In the genomic region with DNA sequence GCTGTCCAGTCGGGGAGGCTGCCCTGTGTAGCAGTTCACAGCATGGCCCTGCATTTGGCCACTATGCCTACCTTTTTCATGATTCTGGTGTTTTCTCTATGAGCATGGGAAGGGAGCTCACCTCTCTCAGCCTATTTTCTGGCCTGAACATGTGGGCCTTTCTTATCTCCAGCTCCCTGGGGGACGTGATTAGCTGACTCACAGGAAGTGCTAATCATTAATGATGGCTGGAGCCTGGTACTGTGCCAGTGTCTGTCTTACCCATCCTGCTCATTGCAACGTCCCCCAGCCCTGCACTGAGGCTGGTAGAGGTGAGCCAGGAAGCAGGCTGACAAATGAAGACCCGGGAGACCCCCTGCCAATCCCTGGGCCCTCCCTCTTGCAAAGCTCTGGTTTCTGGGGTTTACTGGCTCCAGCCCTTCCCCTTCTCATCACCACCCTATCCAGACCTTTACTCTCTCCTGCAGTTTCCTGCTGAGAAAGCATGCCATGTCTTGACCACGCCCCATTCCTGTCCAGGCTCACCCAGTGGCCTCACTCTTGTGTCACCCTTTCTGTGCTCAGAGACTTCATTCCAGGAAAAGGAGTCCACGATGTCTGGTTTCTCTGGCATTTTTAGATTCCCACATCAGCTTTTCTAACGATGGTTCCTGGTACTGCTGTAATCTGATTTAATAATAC, we compare ENCODE assay signal across 13 mouse cellular contexts.
A peak's percentile ranks its signal among the peaks of the same experiment; 100 is the strongest.
DNase-seq lines count a peak whose midpoint lies in the region; ATAC-seq and TF ChIP-seq lines count a peak whose summit lies in the region.
"Had no signal": no experiment of that assay in that cellular context is flagged by ENCODE, and none has a peak within 500 bp of the region (broad histone marks: within the 10 kb centered on the region; RNA-seq: fewer than 3 reads in every experiment).

No protein-coding gene starts in this region.

- H3K4me3 ChIP-seq in kidney, adult 2 months (ENCODE audit: insufficient read depth, low read depth, low read length) = no peak overlapping the region
- no peak overlapping the region for H3K4me3 ChIP-seq in kidney, embryonic 14.5 days (ENCODE audit: low read length)
- H3K4me3 ChIP-seq: forebrain, embryonic 12.5 days; heart, adult 2 months; liver, embryonic 13.5 days; midbrain, embryonic 15.5 days had no signal

- H3K4me1 ChIP-seq in kidney, adult 2 months (ENCODE audit: control insufficient read depth, insufficient read depth, low read length) = no peaks in the 10 kb centered on the region
- no peaks in the 10 kb centered on the region for H3K4me1 ChIP-seq in kidney, embryonic 14.5 days (ENCODE audit: control insufficient read depth, insufficient read depth, low read length)
- H3K4me1 ChIP-seq: forebrain, embryonic 12.5 days; liver, embryonic 13.5 days; midbrain, embryonic 15.5 days had no signal

- H3K9ac ChIP-seq in kidney, embryonic 14.5 days (ENCODE audit: low read depth, low read length) = no peak overlapping the region
- H3K9ac ChIP-seq: forebrain, embryonic 12.5 days; liver, embryonic 13.5 days; midbrain, embryonic 15.5 days had no signal

- no peak overlapping the region for H3K27ac ChIP-seq in kidney, adult 2 months (ENCODE audit: insufficient read depth, low read depth, low read length)
- H3K27ac ChIP-seq in kidney, embryonic 14.5 days (ENCODE audit: low read depth, low read length) = no peak overlapping the region
- H3K27ac ChIP-seq: forebrain, embryonic 12.5 days; heart, adult 2 months; liver, embryonic 13.5 days; macrophage; midbrain, embryonic 15.5 days had no signal

- TF ChIP-seq POLR2A in kidney, adult 2 months (IDR thresholded peaks at IDR 0.05; ENCODE audit: low read depth, low read length) = no peak

- WGBS in kidney, adult 2 months = 47% methylated on average over 7 of the region's 7 CpGs
- 55% methylated on average over 7 of the region's 7 CpGs for WGBS in kidney, embryonic 14.5 days

- ATAC-seq in kidney, embryonic 14.5 days (ENCODE audit: low FRiP score, low TSS enrichment) = no peak
- peak; percentile 42; the same call in 1 of the 2 replicates for ATAC-seq in common myeloid progenitor, adult 5-6 weeks (replicated peaks; ENCODE audit: low read depth, poor library complexity, severe bottlenecking)
- ATAC-seq: midbrain, embryonic 15.5 days had no signal

- DNase-seq in kidney, adult 2 months = peak; percentile 43
- DNase-seq in urinary bladder, postnatal 14 days (ENCODE audit: low spot score) = peak; percentile 18
- DNase-seq in urinary bladder, adult 2 months (ENCODE audit: low spot score) = no peak
- DNase-seq in right cerebral cortex, postnatal 36 days (ENCODE audit: low spot score in 2 of 2) = no peak
- no peak for DNase-seq in spleen, postnatal 14 days (ENCODE audit: low spot score in 2 of 2)
- DNase-seq: heart, postnatal 36 days; liver, embryonic 13.5 days had no signal

- H3K27me3 ChIP-seq in kidney, adult 2 months (replicated peaks; ENCODE audit: control insufficient read depth, insufficient read depth, low read length) = no peaks in the 10 kb centered on the region
- no peaks in the 10 kb centered on the region for H3K27me3 ChIP-seq in kidney, embryonic 14.5 days (ENCODE audit: control insufficient read depth, insufficient read depth, low read length)
- H3K27me3 ChIP-seq: liver, embryonic 13.5 days; midbrain, embryonic 15.5 days had no signal

- no peaks in the 10 kb centered on the region for H3K36me3 ChIP-seq in kidney, adult 2 months (ENCODE audit: control insufficient read depth, insufficient read depth, low read length)
- no peaks in the 10 kb centered on the region for H3K36me3 ChIP-seq in kidney, embryonic 14.5 days (ENCODE audit: control insufficient read depth, insufficient read depth, low read length)
- H3K36me3 ChIP-seq: forebrain, embryonic 12.5 days; liver, embryonic 13.5 days; midbrain, embryonic 15.5 days had no signal

- no peaks in the 10 kb centered on the region for H3K9me3 ChIP-seq in kidney, embryonic 14.5 days (ENCODE audit: control insufficient read depth, low read length)
- H3K9me3 ChIP-seq: forebrain, embryonic 12.5 days; liver, embryonic 13.5 days; midbrain, embryonic 15.5 days had no signal

- no peak for TF ChIP-seq CTCF in kidney, adult 2 months (conservative IDR thresholded peaks at IDR 0.05; ENCODE audit: insufficient read depth, insufficient read length, low read depth, low read length)

- no peak overlapping the region for H3K4me2 ChIP-seq in kidney, embryonic 14.5 days (replicated peaks; ENCODE audit: low read depth, low read length)
- H3K4me2 ChIP-seq: forebrain, embryonic 12.5 days; liver, embryonic 13.5 days; midbrain, embryonic 15.5 days had no signal

Comparison
In these comparisons a context has a peak if more than half of its experiments do, and no peak if none do; other contexts are left out.
1. DNase-seq: peak in kidney, adult 2 months (single experiment) and urinary bladder, postnatal 14 days (single experiment); none in urinary bladder, adult 2 months (single experiment), right cerebral cortex, postnatal 36 days (0 of 2) and spleen, postnatal 14 days (0 of 2).